Mouse (Mus musculus): ENCODE measurements around the gene Gabrq. TPM values are rescaled to one million over a fixed set of nuclear protein-coding genes. Genes with fewer than 3 reads are reported as not detected.

The Gabrq gene
- 1.3 and 2.1 TPM in 2 replicates for polyA plus RNA-seq (2014; fragmentation: Nextera tagmentation; extraction: Ambion mirVana)

DNA sequence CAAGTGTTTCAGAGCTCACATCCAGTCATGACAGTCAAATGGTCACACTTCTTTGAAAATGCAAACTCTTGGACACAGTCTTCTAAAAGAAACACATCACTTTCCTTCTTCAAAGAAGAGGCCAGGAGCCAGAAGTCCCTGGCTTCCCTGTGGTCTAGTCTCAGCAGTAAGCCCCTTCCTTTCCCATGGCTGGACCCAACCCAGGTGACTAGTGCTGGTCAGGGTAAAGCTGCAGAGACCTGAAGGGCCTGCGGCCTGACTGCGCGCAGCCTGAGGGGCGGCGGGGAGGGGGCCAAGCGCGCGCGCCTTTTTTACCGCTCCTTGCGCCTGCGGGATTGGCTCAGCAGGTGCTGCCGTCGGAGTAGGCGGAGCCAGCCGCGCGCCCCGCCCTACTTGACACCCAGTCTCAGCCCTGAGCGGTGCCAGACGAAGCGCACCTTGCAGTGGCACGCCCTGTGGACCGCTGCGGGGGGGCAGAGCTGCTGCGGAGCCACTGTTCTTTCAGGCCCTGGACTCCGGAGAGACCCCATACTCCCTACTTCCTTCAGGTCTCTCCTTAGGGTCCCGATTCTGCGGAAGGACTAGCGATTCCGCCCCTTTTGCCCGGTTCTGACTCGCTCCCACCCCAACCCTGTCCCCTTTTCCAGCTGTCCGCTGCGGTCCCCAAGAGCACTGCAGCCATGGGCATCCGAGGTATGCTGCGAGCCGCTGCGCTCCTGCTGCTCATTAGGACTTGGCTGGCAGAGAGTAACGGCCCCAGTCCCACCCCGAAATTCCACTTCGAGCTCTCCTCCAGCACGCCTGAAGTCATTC, at the start of gene Gabrq:
TSS of gene Gabrq (plus strand) at position 403 of the 813 bp plus-strand sequence.
- Histone ChIP-seq H3K4me2 (ENCODE audit: low read depth, low read length, severe bottlenecking) (peak within 1 kb of the TSS; percentile 58), H3K4me3 (ENCODE audit: low read depth, low read length) (peak within 1 kb of the TSS; percentile 32), H3K4me1 (replicated peaks; ENCODE audit: control insufficient read depth, insufficient read depth, low read length) (no peaks in the 10 kb centered on the region), H3K9me3 (ENCODE audit: control insufficient read depth, low read length) (no peaks in the 10 kb centered on the region), H3K9ac (ENCODE audit: low read length) (peak within 1 kb of the TSS; percentile 32), H3K27ac (ENCODE audit: low read depth, low read length) (no peak within 1 kb of the TSS), H3K36me3 (ENCODE audit: control insufficient read depth, insufficient read depth, low read length) (no peaks in the 10 kb centered on the region), H3K27me3 (ENCODE audit: control insufficient read depth, insufficient read depth, low read length) (peaks cover 2% of the 10 kb centered on the region; the same call in 1 of the 2 replicates)
- WGBS = 13% methylated on average over 41 of the region's 43 CpGs
- ATAC-seq (replicated peaks; ENCODE audit: low FRiP score) (peak; percentile 92), DNase-seq (ENCODE audit: low spot score) (peak; percentile 72)

DNA sequence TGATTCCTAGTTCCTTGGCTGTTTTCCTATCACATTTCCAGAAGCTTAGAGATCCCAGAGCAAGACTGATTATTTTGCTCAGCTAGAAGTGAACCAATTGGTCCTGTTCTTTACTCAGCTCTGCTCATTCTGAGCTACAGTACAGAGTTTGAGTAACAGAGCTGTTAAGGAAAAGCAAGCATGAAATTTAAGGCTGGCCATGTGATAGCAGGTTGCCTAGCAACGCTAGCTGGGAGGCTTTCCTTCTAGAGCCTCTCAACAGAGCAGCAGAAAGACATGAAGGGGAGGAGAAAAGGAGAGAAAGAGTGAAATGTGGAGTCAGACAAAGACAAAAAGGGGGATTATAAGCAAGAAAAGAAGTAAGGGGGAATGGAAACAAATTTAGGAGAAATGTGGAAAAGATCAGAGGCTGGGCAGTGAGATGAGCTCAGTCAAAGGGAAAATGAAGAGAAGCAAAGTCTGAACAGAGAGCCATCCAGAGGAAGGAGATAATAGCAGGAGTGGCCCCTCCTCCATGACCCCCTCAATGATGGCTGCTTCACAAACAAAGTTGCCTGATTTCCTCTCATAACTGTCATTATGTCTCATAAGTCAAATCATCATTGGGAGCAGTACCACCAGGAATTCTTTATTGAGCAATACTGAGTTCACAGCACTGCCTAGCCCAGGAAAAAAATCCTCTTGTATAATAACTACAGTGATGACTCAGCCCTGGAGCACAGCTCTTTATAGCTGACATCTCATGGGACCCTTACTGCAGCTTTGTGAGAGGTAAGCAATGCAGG, 36.0 kb upstream of the Gabrq start:
- no peak overlapping the region for H3K9ac ChIP-seq (ENCODE audit: low read length)
- H3K27ac ChIP-seq (ENCODE audit: low read depth, low read length) = no peak overlapping the region
- no peaks in the 10 kb centered on the region for H3K4me1 ChIP-seq (replicated peaks; ENCODE audit: control insufficient read depth, insufficient read depth, low read length)
- no peak overlapping the region for H3K4me2 ChIP-seq (ENCODE audit: low read depth, low read length, severe bottlenecking)
- H3K4me3 ChIP-seq (ENCODE audit: low read depth, low read length) = no peak overlapping the region
- WGBS = 28% methylated on average over 1 of the region's 1 CpGs
- no peaks in the 10 kb centered on the region for H3K36me3 ChIP-seq (ENCODE audit: control insufficient read depth, insufficient read depth, low read length)
- no peaks in the 10 kb centered on the region for H3K27me3 ChIP-seq (ENCODE audit: control insufficient read depth, insufficient read depth, low read length)
- H3K9me3 ChIP-seq (ENCODE audit: control insufficient read depth, low read length) = no peaks in the 10 kb centered on the region
- peak; percentile 50 for DNase-seq (ENCODE audit: low spot score)
- ATAC-seq (replicated peaks; ENCODE audit: low FRiP score) = peak; percentile 71; the same call in 1 of the 2 replicates

DNA sequence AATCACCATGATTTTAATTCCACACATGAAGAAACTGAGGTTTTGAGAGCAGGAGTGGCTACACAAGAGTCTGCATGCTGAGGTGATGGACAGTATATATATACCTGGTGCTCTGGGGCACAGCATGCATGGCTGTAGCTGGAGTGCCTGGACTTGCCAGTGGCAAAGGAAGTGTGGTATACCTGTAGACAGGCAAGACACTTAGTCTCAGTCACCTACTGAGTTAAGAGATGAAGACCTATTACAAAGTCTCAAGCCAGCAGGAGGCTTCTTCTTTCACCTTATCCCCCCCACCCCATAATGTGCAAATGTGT, 35.5 kb upstream of the Gabrq start:
- no peak for DNase-seq (ENCODE audit: low spot score)
- H3K4me1 ChIP-seq (replicated peaks; ENCODE audit: control insufficient read depth, insufficient read depth, low read length) = no peaks in the 10 kb centered on the region
- no peaks in the 10 kb centered on the region for H3K9me3 ChIP-seq (ENCODE audit: control insufficient read depth, low read length)
- no peak for ATAC-seq (replicated peaks; ENCODE audit: low FRiP score)
- no peak overlapping the region for H3K4me3 ChIP-seq (ENCODE audit: low read depth, low read length)
- H3K36me3 ChIP-seq (ENCODE audit: control insufficient read depth, insufficient read depth, low read length) = no peaks in the 10 kb centered on the region
- no peaks in the 10 kb centered on the region for H3K27me3 ChIP-seq (ENCODE audit: control insufficient read depth, insufficient read depth, low read length)
- no peak overlapping the region for H3K9ac ChIP-seq (ENCODE audit: low read length)
- no peak overlapping the region for H3K4me2 ChIP-seq (ENCODE audit: low read depth, low read length, severe bottlenecking)
- no peak overlapping the region for H3K27ac ChIP-seq (ENCODE audit: low read depth, low read length)

DNA sequence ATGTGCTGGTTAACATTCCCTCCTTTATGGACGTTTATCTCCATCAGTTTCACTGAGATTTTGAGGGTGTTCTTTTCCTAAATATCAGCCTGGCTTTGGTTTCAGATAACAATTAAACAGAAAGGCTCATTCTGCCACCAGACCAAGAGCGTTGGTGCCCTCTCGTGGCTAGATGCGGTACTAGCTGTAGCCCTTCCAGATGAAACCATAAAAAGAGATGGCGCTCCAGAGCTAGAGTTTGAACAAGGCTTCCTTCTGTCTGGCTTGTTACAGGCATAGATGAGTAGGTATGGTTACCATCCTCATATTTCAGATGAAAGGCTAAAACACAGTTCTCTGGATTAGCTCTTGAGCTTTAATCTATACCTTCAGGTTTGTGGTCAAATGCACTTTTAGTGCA, 5.4 kb upstream of the Gabrq start:
- H3K9ac ChIP-seq (ENCODE audit: low read length) = no peak overlapping the region
- no peak overlapping the region for H3K4me2 ChIP-seq (ENCODE audit: low read depth, low read length, severe bottlenecking)
- no peaks in the 10 kb centered on the region; the same call in 1 of the 2 replicates for H3K27me3 ChIP-seq (ENCODE audit: control insufficient read depth, insufficient read depth, low read length)
- WGBS = 2% methylated on average over 5 of the region's 5 CpGs
- H3K27ac ChIP-seq (ENCODE audit: low read depth, low read length) = no peak overlapping the region
- no peaks in the 10 kb centered on the region for H3K4me1 ChIP-seq (replicated peaks; ENCODE audit: control insufficient read depth, insufficient read depth, low read length)
- H3K4me3 ChIP-seq (ENCODE audit: low read depth, low read length) = no peak overlapping the region
- H3K9me3 ChIP-seq (ENCODE audit: control insufficient read depth, low read length) = no peaks in the 10 kb centered on the region
- no peaks in the 10 kb centered on the region for H3K36me3 ChIP-seq (ENCODE audit: control insufficient read depth, insufficient read depth, low read length)
- ATAC-seq (replicated peaks; ENCODE audit: low FRiP score) = no peak
- DNase-seq (ENCODE audit: low spot score) = peak; percentile 83

DNA sequence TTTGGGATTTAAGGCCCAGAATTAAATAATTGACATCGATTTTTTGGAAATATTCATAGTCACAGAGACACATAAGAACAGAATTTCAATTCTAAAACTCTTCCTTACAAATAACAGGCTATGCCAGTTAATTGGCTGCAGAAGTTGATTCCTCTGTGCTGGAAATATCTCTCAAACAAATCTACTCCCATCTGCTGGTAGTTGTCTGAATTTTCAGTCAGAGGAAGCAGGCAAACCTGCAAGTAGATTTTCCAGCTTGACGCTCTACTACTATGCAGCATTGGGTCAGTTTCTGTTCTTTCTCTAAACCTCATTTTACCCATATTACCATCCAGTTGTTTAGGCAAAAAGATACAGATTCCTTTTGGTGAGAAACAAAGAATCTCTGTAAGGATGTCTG, 1.7 kb upstream of the Gabrq start:
- no peaks in the 10 kb centered on the region for H3K9me3 ChIP-seq (ENCODE audit: control insufficient read depth, low read length)
- DNase-seq (ENCODE audit: low spot score) = no peak
- WGBS = 68% methylated on average over 2 of the region's 2 CpGs
- no peak overlapping the region for H3K4me2 ChIP-seq (ENCODE audit: low read depth, low read length, severe bottlenecking)
- no peak overlapping the region for H3K4me3 ChIP-seq (ENCODE audit: low read depth, low read length)
- ATAC-seq (replicated peaks; ENCODE audit: low FRiP score) = no peak
- no peaks in the 10 kb centered on the region for H3K36me3 ChIP-seq (ENCODE audit: control insufficient read depth, insufficient read depth, low read length)
- no peak overlapping the region for H3K27ac ChIP-seq (ENCODE audit: low read depth, low read length)
- no peaks in the 10 kb centered on the region for H3K4me1 ChIP-seq (replicated peaks; ENCODE audit: control insufficient read depth, insufficient read depth, low read length)
- no peak overlapping the region for H3K9ac ChIP-seq (ENCODE audit: low read length)
- H3K27me3 ChIP-seq (ENCODE audit: control insufficient read depth, insufficient read depth, low read length) = peaks cover 2% of the 10 kb centered on the region; the same call in 1 of the 2 replicates

DNA sequence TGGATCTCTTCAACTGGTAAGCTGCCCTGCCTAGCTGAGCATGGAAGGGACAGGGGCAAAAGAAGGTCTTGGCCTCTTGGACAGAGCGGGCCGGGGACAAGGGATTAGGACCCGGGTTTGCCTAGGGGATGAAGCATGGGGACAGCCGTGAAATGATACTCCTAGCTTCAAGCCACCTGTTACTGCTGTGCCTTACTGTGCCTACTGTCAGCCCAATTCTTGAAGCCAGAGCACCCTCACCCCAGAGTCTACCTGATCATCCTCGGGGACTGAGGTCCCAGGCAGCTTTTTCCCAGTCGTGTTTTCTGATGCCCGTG, 569 bp downstream of the Gabrq start:
- ATAC-seq (replicated peaks; ENCODE audit: low FRiP score) (no peak; the same call in 1 of the 2 replicates), DNase-seq (ENCODE audit: low spot score) (no peak)
- H3K9ac ChIP-seq (ENCODE audit: low read length) = peak overlapping the region; percentile 32; the same call in 1 of the 2 replicates
- 42% methylated on average over 7 of the region's 7 CpGs for WGBS
- no peaks in the 10 kb centered on the region for H3K9me3 ChIP-seq (ENCODE audit: control insufficient read depth, low read length)
- no peaks in the 10 kb centered on the region for H3K36me3 ChIP-seq (ENCODE audit: control insufficient read depth, insufficient read depth, low read length)
- H3K27me3 ChIP-seq (ENCODE audit: control insufficient read depth, insufficient read depth, low read length) = peaks cover 2% of the 10 kb centered on the region; the same call in 1 of the 2 replicates
- peak overlapping the region; percentile 58 for H3K4me2 ChIP-seq (ENCODE audit: low read depth, low read length, severe bottlenecking)
- peak overlapping the region; percentile 32 for H3K4me3 ChIP-seq (ENCODE audit: low read depth, low read length)
- no peaks in the 10 kb centered on the region for H3K4me1 ChIP-seq (replicated peaks; ENCODE audit: control insufficient read depth, insufficient read depth, low read length)
- H3K27ac ChIP-seq (ENCODE audit: low read depth, low read length) = no peak overlapping the region

Other genes with a start within 250 kb of the Gabrq start
- 1.9 and 2.9 TPM in 2 replicates for gene Gabra3, start 168.3 kb upstream of the Gabrq start, polyA plus RNA-seq (2014; fragmentation: Nextera tagmentation; extraction: Ambion mirVana)
- gene Cetn2, start 93.2 kb downstream of the Gabrq start, polyA plus RNA-seq (2014; fragmentation: Nextera tagmentation; extraction: Ambion mirVana) = 109 and 122 TPM in 2 replicates
- 43.8 and 46.9 TPM in 2 replicates for gene Nsdhl, start 93.4 kb downstream of the Gabrq start, polyA plus RNA-seq (2014; fragmentation: Nextera tagmentation; extraction: Ambion mirVana)
- gene Zfp185, start 162.2 kb downstream of the Gabrq start, polyA plus RNA-seq (2014; fragmentation: Nextera tagmentation; extraction: Ambion mirVana) = 3.9 and 4.0 TPM in 2 replicates
- gene Pnma5, start 211.9 kb downstream of the Gabrq start, polyA plus RNA-seq (2014; fragmentation: Nextera tagmentation; extraction: Ambion mirVana) = 0.08 TPM in 1 of 2 replicates, not detected in the other
- gene Pnma3, start 239.6 kb downstream of the Gabrq start, polyA plus RNA-seq (2014; fragmentation: Nextera tagmentation; extraction: Ambion mirVana) = 0.29 and 0.33 TPM in 2 replicates